Mouse (Mus musculus) E14TG2a.4 (cell line): ENCODE results near the gene 1500009C09Rik.

Experiments
- CTCF ChIP-seq: conservative IDR thresholded peaks from 2 replicates; pipeline ENCODE4 v1.5.1; 2014; ENCODE audit warnings: low read length
- NANOG ChIP-seq: IDR thresholded peaks from 2 replicates; pipeline ENCODE4 v1.6.1; 2014; ENCODE audit warnings: borderline replicate concordance, low read length, mixed read lengths
- POU5F1 ChIP-seq: IDR thresholded peaks from 2 replicates; pipeline ENCODE4 v1.6.1; 2014; ENCODE audit warnings: low read length, borderline replicate concordance

DNA sequence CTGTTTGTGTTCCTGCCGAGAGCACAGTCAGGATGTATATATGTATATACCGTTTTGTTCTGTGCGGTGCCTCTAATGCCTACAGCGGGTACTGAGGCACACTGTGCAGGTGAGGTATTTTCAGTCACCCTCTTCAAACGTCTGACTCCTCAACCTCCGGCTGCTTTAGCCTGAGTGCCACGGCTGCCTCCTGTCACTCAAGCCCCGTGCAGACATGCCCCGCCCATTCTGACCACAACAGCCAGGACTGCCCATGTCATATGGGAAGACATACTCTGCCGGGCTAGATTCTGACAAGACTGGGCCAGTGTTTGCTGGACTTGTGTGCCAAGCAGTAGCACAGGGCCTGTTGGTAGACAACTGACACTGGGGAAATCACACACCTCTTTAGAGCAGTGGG lies 16.5 kb upstream of the 1500009C09Rik start:
- no peak for TF ChIP-seq CTCF
- no peak for TF ChIP-seq POU5F1
- TF ChIP-seq NANOG: no peak
